Mouse (Mus musculus) megakaryocyte, embryonic 14.5 days (primary cell): ENCODE data around the gene Gm12355.

Experiments
- FLI1 ChIP-seq: IDR thresholded peaks from 2 replicates; pipeline ENCODE4 v1.6.1; 2012; ENCODE audit warnings: low read length, inconsistent platforms, mixed read lengths
- GATA1 ChIP-seq: IDR thresholded peaks from 3 replicates; pipeline ENCODE4 v1.6.1; 2012; ENCODE audit warnings: mixed read lengths, low read length, inconsistent platforms, borderline replicate concordance

GRCm38 (mm10) chr11:98590548-98591445 lies 34.7 kb downstream of the Gm12355 start:
- no peak for TF ChIP-seq FLI1
- no peak for TF ChIP-seq GATA1
